In genomic region chr8:115861381-115861780, GRCm38 (mm10) we compare ENCODE assay signal across 21 mouse cellular contexts.
DNase-seq lines count a peak whose midpoint lies in the region; ATAC-seq and TF ChIP-seq lines count a peak whose summit lies in the region.
"Had no signal": no experiment of that assay in that cellular context is flagged by ENCODE, and none has a peak within 500 bp of the region (broad histone marks: within the 10 kb centered on the region; RNA-seq: fewer than 3 reads in every experiment).

No protein-coding gene starts in this region.

- no peaks in the 10 kb centered on the region for H3K36me3 ChIP-seq in liver, postnatal 0 days (replicated peaks; ENCODE audit: insufficient read depth, low read length)
- no peaks in the 10 kb centered on the region for H3K36me3 ChIP-seq in liver, embryonic 12.5 days
- H3K36me3 ChIP-seq in lung, postnatal 0 days (ENCODE audit: insufficient read depth, low read length): no peaks in the 10 kb centered on the region
- H3K36me3 ChIP-seq in stomach, embryonic 15.5 days: no peaks in the 10 kb centered on the region
- H3K36me3 ChIP-seq: embryonic facial prominence, embryonic 10.5 days; forebrain, embryonic 10.5 days; heart, embryonic 15.5 days; hindbrain, embryonic 13.5 days had no signal

- 71% methylated on average over 3 of the region's 3 CpGs for WGBS in liver, postnatal 0 days (ENCODE audit: insufficient replicate concordance)
- 63% methylated on average over 3 of the region's 3 CpGs for WGBS in liver, embryonic 12.5 days (ENCODE audit: insufficient replicate concordance)
- 57% methylated on average over 3 of the region's 3 CpGs for WGBS in lung, postnatal 0 days
- WGBS in lung, adult 2 months: 66% methylated on average over 3 of the region's 3 CpGs
- 65% methylated on average over 3 of the region's 3 CpGs for WGBS in stomach, embryonic 15.5 days

- H3K27ac ChIP-seq in liver, postnatal 0 days (ENCODE audit: low read depth): no peak overlapping the region
- H3K27ac ChIP-seq in liver, embryonic 12.5 days: no peak overlapping the region
- no peak overlapping the region for H3K27ac ChIP-seq in lung, postnatal 0 days (ENCODE audit: low read length)
- no peak overlapping the region for H3K27ac ChIP-seq in stomach, embryonic 15.5 days
- H3K27ac ChIP-seq: embryonic facial prominence, embryonic 10.5 days; forebrain, embryonic 10.5 days; gastrocnemius, adult 2 months; heart, adult 2 months; heart, embryonic 15.5 days; hindbrain, embryonic 13.5 days had no signal

- TF ChIP-seq EP300 in liver, postnatal 0 days (IDR thresholded peaks at IDR 0.05; ENCODE audit: low read depth): no peak
- no peak for TF ChIP-seq EP300 in lung, postnatal 0 days (IDR thresholded peaks at IDR 0.05)

- no peak for TF ChIP-seq CTCF in liver, postnatal 0 days (IDR thresholded peaks at IDR 0.05; ENCODE audit: low read depth)
- no peak for TF ChIP-seq CTCF in lung, postnatal 0 days (IDR thresholded peaks at IDR 0.05)
- no peak for TF ChIP-seq CTCF in lung, adult 2 months (IDR thresholded peaks at IDR 0.05; ENCODE audit: insufficient read depth, low read length)

- no peak overlapping the region for H3K4me2 ChIP-seq in liver, postnatal 0 days (ENCODE audit: low read depth, low read length)
- no peak overlapping the region for H3K4me2 ChIP-seq in liver, embryonic 12.5 days
- no peak overlapping the region for H3K4me2 ChIP-seq in lung, postnatal 0 days (replicated peaks; ENCODE audit: low read depth, low read length)
- no peak overlapping the region for H3K4me2 ChIP-seq in stomach, embryonic 15.5 days
- H3K4me2 ChIP-seq: heart, embryonic 11.5 days; heart, embryonic 15.5 days; hindbrain, embryonic 13.5 days had no signal

- no peaks in the 10 kb centered on the region for H3K27me3 ChIP-seq in liver, postnatal 0 days (ENCODE audit: insufficient read depth, low read length)
- H3K27me3 ChIP-seq in liver, embryonic 12.5 days (replicated peaks): no peaks in the 10 kb centered on the region
- H3K27me3 ChIP-seq in lung, postnatal 0 days (replicated peaks; ENCODE audit: insufficient read depth, low read length): no peaks in the 10 kb centered on the region
- no peaks in the 10 kb centered on the region for H3K27me3 ChIP-seq in stomach, embryonic 15.5 days (replicated peaks)
- H3K27me3 ChIP-seq: heart, embryonic 15.5 days; hindbrain, embryonic 13.5 days had no signal

- no peak overlapping the region for H3K4me3 ChIP-seq in liver, postnatal 0 days (ENCODE audit: low read depth, low read length)
- H3K4me3 ChIP-seq in liver, embryonic 12.5 days: no peak overlapping the region
- H3K4me3 ChIP-seq in lung, postnatal 0 days (ENCODE audit: low read depth, low read length): no peak overlapping the region
- H3K4me3 ChIP-seq in lung, adult 2 months (replicated peaks; ENCODE audit: extremely low read depth, low read depth, low read length): no peak overlapping the region
- no peak overlapping the region for H3K4me3 ChIP-seq in stomach, embryonic 15.5 days (replicated peaks)
- H3K4me3 ChIP-seq: embryonic facial prominence, embryonic 10.5 days; forebrain, embryonic 10.5 days; gastrocnemius, adult 2 months; heart, adult 2 months; heart, embryonic 15.5 days; hindbrain, embryonic 13.5 days had no signal

- H3K9me3 ChIP-seq in liver, postnatal 0 days (ENCODE audit: low read length): no peaks in the 10 kb centered on the region
- H3K9me3 ChIP-seq in liver, embryonic 12.5 days (replicated peaks): 0 out of 2 replicates have a peak, but pooled peaks cover 3% of the 10 kb centered on the region
- H3K9me3 ChIP-seq in lung, postnatal 0 days (ENCODE audit: low read length): no peaks in the 10 kb centered on the region
- H3K9me3 ChIP-seq in stomach, embryonic 15.5 days: no peaks in the 10 kb centered on the region
- H3K9me3 ChIP-seq: embryonic facial prominence, embryonic 10.5 days; forebrain, embryonic 10.5 days; heart, embryonic 15.5 days; hindbrain, embryonic 13.5 days had no signal

- DNase-seq in liver, postnatal 0 days: no peak
- DNase-seq in lung, postnatal 0 days (ENCODE audit: low spot score): peak; percentile 58
- no peak for DNase-seq in lung, adult 2 months
- DNase-seq in adrenal gland, adult 8-10 months: no peak
- DNase-seq in kidney, postnatal 25 days: no peak
- DNase-seq: adrenal gland, adult 2 months; adrenal gland, postnatal 36 days; cerebellum, adult 2 months; cerebellum, postnatal 10 days; gastrocnemius, adult 2 months; gastrocnemius, postnatal 36 days; heart, adult 2 months; heart, postnatal 14 days had no signal

- ATAC-seq in liver, postnatal 0 days: peak; percentile 62
- no peak for ATAC-seq in liver, embryonic 12.5 days
- ATAC-seq in lung, postnatal 0 days: peak; percentile 64
- ATAC-seq in stomach, embryonic 15.5 days (ENCODE audit: insufficient read depth, low FRiP score, low read depth): peak; percentile 56; the same call in 1 of the 2 replicates
- ATAC-seq: forebrain, embryonic 14.5 days had no signal

- no peak for TF ChIP-seq POLR2A in lung, adult 2 months (IDR thresholded peaks at IDR 0.05; ENCODE audit: borderline replicate concordance, extremely low read depth, low read depth, low read length)

- H3K9ac ChIP-seq in liver, postnatal 0 days (replicated peaks): no peak overlapping the region
- no peak overlapping the region for H3K9ac ChIP-seq in liver, embryonic 12.5 days
- H3K9ac ChIP-seq in lung, postnatal 0 days (replicated peaks; ENCODE audit: low read depth): no peak overlapping the region
- H3K9ac ChIP-seq in stomach, embryonic 15.5 days: no peak overlapping the region
- H3K9ac ChIP-seq: heart, embryonic 15.5 days; hindbrain, embryonic 13.5 days had no signal

- H3K4me1 ChIP-seq in liver, postnatal 0 days (ENCODE audit: insufficient read depth): no peaks in the 10 kb centered on the region
- no peaks in the 10 kb centered on the region for H3K4me1 ChIP-seq in liver, embryonic 12.5 days
- no peaks in the 10 kb centered on the region for H3K4me1 ChIP-seq in lung, postnatal 0 days (ENCODE audit: insufficient read depth, low read depth, low read length)
- H3K4me1 ChIP-seq in lung, adult 2 months (ENCODE audit: control insufficient read depth, insufficient read depth, low read length): no peaks in the 10 kb centered on the region
- H3K4me1 ChIP-seq in stomach, embryonic 15.5 days: no peaks in the 10 kb centered on the region
- H3K4me1 ChIP-seq: forebrain, embryonic 10.5 days; heart, embryonic 15.5 days; hindbrain, embryonic 13.5 days had no signal
